Mouse (Mus musculus): ENCODE measurements around the gene Dock4.

The Dock4 gene

DNA sequence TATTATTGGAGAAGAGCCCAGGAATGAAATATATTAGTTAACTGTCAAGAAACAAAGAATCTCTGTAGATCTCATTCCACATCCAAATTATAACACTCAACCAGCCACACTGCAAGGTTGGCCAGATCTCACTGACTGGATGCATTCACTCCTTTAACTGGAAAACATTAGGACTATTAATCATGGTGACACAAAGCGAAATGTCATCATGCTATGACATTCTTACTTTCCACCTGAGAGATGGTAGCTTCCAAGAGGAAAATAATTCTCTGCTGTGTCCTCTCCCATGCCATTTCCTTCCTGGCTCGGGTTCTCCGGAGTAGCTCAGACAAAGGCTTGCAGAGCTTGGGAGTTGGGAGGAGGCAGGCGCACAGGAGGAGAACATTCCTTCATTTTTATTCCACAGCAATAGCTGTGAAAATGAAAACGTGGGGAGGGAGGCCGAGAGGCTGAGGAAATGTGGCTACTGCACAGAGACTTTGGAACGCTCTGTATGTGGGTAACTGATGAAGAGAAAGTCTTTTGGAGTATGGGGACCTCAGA is 17.0 kb downstream of the Dock4 start:
- DNase-seq, result peak in 1 of 2 experiments; percentile 47

- DNase-seq, result no peak
Measured at GRCm38 (mm10) chr12:40463828-40464227, 18.1 kb downstream of the Dock4 start.

- peak; percentile 89 to 91 for DNase-seq
Measured at GRCm38 (mm10) chr12:40464282-40464681, 18.5 kb downstream of the Dock4 start.

DNA sequence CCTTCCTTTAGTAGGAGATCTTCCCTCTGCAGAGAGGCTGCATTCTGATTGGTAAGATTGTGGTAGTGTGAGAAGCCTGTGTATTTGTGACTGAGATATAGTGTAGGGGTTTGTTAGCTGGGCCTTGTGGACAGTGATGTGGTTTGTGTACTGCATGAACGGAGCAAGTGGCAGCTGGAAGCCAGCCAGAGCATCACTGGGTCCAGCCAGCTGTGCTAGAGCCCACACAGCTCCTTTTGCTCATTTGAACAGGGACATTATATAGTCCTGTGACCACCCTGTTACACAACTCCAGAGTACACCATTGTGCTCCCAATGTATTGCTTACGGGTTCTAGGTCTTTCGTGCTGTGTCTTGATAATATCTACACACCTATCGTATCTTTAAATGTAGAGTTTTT is 22.5 kb downstream of the Dock4 start:
- no peak for DNase-seq

DNA sequence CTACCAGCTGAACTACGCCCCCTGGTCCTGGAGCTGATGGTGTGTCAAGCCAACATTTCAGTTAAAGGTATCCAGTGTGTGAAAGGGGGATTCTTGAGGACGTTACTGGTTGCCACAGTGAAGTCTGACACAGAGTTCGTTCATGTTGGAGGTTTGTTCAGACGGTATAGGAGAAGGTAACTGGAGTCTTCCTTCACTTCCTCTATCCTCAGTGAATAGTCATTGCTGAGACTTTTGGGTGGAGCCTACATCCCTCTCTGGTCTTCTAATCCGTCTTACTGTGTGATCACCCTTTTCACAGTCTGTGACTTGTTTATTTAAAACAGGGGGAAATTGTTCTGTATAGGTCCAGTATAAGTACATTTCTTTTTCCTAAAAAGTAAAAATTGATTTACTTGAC is 23.3 kb downstream of the Dock4 start:
- DNase-seq, result no peak

- DNase-seq, result no peak
Measured at GRCm38 (mm10) chr12:40471649-40472399, 26.1 kb downstream of the Dock4 start.

- DNase-seq, result no peak
Measured at GRCm38 (mm10) chr12:40473709-40474108, 28.0 kb downstream of the Dock4 start.

GRCm38 (mm10) chr12:40477621-40478452 is 32.1 kb downstream of the Dock4 start:
- DNase-seq, result no peak

- DNase-seq, result no peak
Measured at GRCm38 (mm10) chr12:40484224-40484623, 38.5 kb downstream of the Dock4 start.

- no peak for DNase-seq
Measured at GRCm38 (mm10) chr12:40485210-40485609, 39.5 kb downstream of the Dock4 start.

DNA sequence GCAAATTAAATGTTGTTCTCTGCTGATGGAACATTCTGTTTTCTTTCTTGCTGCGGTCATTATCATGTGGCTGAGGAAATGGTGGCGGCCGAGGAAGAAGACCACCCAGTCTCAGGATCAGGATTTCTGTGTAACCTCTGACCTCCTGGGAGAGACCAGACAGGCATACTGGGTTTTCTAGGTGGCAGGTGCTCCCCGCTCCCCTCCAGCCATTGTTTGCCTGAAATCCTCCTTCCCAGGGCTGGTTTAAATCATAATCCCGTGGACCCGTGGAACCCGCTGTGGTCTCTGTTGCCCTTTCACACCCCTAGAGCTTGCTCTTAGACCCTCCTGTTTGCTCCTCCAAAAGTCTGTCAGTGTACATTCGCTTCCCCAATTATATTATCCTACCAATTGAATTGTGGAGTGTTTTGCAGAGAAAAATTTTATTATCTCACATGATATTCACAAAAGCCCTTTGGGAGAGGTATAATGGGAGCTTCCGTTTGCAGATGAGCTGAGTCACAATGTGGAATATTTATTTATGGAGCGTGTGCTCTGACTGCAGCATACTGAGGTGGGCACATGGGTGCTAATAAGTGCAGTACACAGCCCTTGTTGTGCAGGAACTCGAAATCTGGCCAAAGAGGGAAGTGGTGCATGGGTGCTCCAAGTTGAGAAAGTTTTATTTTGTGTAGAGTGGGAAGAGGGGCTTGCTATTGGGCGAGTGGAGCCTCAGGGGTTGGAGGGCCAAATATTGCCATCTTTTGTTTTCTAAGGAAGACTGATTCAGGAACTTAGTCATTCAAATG is 40.5 kb downstream of the Dock4 start:
- no peak for DNase-seq

DNA sequence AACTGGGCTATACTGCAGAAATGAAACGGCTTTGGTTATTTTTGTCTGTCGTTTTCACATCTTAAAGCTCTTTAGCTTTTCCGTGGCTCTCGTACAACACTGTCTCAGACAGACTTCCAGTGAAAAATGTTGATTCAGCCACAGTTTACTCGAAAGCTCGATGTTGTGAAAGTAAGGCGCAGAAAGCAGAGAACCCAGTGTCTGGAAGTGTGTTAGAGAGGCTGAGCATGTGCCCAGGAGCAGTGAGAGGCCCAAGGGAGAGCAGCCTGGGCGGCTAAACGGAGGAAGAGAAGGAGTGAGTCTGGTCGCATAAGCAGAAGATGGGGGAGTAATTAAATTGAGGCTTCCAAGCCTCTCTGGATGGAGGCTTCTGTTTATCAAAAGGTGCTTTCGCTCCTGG is 50.6 kb downstream of the Dock4 start:
- no peak for DNase-seq

- DNase-seq, result no peak
Measured at GRCm38 (mm10) chr12:40497806-40498205, 52.1 kb downstream of the Dock4 start.

- DNase-seq, result peak in 1 of 2 experiments; percentile 51
Measured at GRCm38 (mm10) chr12:40498250-40498671, 52.5 kb downstream of the Dock4 start.

GRCm38 (mm10) chr12:40498928-40499626 is 53.3 kb downstream of the Dock4 start:
- DNase-seq, result peak; percentile 96 to 98

- peak; percentile 57 to 63 for DNase-seq
Measured at GRCm38 (mm10) chr12:40499627-40500329, 54.0 kb downstream of the Dock4 start.

DNA sequence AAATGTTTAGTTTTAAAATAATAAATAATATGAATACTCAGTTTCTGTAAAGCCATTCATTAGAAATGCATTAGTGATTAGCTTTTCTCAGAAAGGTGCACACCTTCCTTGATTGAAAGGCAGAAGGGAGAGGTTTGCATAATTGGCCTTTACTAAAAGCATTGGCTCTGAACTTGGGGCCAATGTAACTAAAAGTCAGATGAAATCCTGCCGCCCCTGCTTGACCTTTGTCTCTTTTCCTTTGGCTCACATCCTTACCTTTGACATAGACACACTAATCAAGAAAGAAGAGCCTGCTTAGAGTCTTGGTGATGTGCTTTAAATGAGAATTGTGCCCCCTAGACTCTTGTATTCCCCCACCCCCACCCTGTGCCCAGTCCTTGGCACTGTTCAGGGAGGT is 55.4 kb downstream of the Dock4 start:
- no peak for DNase-seq

DNA sequence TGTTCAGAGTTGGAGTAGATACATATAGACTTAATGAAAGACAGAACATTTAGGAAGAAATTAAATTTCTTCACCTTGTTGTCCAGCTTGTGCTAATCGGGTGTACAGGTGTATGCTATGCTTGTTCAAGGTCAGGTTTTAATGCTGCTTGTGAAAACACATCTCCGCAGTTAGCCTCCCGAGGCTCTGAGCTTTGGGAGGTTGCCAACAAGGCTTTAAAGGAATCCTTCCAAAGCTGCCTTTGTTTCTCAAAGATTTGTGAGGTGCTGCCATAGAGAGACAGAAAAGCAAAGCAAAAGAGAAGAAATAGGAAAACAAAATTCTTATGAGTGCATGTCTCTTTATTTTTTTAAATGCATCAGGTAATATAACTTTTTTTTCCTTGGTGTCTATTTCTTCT is 57.8 kb downstream of the Dock4 start:
- no peak for DNase-seq

GRCm38 (mm10) chr12:40504687-40505086 is 58.9 kb downstream of the Dock4 start:
- no peak for DNase-seq

DNA sequence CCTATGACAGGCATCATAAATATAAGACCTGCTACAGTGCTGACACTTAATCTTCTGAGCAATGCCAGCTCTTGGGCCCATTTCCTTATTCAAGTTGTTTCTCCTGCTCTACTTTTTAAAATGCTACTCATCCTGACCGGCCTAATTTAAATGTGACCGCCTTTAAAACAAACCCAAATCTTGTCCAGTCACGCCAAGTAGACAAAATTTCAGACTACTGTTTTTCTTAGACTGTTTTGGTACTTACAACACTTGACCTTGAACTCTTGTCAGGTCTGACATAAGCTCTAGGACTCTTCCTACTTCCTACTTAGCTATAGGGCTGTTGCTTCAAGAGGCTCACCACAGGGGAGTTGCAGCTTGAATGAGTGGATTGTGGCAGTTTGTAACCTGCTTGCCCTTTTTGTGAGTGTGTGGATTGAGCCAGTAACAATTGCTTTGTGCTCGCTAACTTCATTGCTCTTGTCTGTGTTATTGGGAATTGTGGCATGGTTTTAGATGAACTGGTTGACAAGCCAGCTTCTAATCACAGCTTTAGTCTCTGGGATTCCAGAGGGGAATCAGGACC is 62.2 kb downstream of the Dock4 start:
- DNase-seq, result no peak

GRCm38 (mm10) chr12:40508416-40508815 is 62.7 kb downstream of the Dock4 start:
- no peak for DNase-seq

All from cerebellum, postnatal 36 days (tissue).